Mouse (Mus musculus) midbrain, embryonic 11.5 days (tissue): Measurements from ENCODE around the gene Slc5a6. TPM values are rescaled to one million over a fixed set of nuclear protein-coding genes. Genes with fewer than 3 reads are reported as not detected.
A peak's percentile ranks its signal among the peaks of the same experiment; 100 is the strongest.

Source experiments
- ATAC-seq: fragments of 200-750 bp; cut with Nextera tagmentation; 2 replicates; pipeline ENCODE4 v1.8.0; 2017; ENCODE audit warnings: moderate TSS enrichment, moderate library complexity; ENCODE audit not compliant: low FRiP score
- DNase-seq: peaks from one replicate; pipeline ENCODE4 v3.0.0; 2015; ENCODE audit warnings: low spot score; ENCODE audit errors: missing footprints
- H3K27ac ChIP-seq: fragments of 300-500 bp; sonication (generic); 2 replicates; pipeline ENCODE4 v1.5.1; 2014; ENCODE audit warnings: low read depth, low read length
- H3K27me3 ChIP-seq: fragments of 300-500 bp; sonication (generic); 2 replicates; pipeline ENCODE4 v1.6.1; 2014; ENCODE audit warnings: mild to moderate bottlenecking, low read length, moderate library complexity, mixed read lengths; ENCODE audit not compliant: control insufficient read depth, insufficient read depth
- H3K36me3 ChIP-seq: fragments of 300-500 bp; sonication (generic); 2 replicates; pipeline ENCODE4 v1.6.1; 2014; ENCODE audit warnings: mild to moderate bottlenecking, low read length, moderate library complexity, mixed read lengths; ENCODE audit not compliant: control insufficient read depth, insufficient read depth
- H3K4me1 ChIP-seq: fragments of 300-500 bp; sonication (generic); 2 replicates; pipeline ENCODE4 v1.6.1; 2014; ENCODE audit warnings: low read length; ENCODE audit not compliant: control insufficient read depth, insufficient read depth
- H3K4me2 ChIP-seq: fragments of 300-500 bp; sonication (generic); 2 replicates; pipeline ENCODE4 v1.6.1; 2014; ENCODE audit warnings: mild to moderate bottlenecking, moderate library complexity
- H3K4me3 ChIP-seq: fragments of 300-500 bp; sonication (generic); 2 replicates; pipeline ENCODE4 v1.5.1; 2014; ENCODE audit warnings: low read depth, low read length
- H3K9ac ChIP-seq: fragments of 300-500 bp; sonication (generic); 2 replicates; pipeline ENCODE4 v1.6.1; 2014; ENCODE audit warnings: low read length
- H3K9me3 ChIP-seq: fragments of 300-500 bp; sonication (generic); 2 replicates; pipeline ENCODE4 v1.6.1; 2016; ENCODE audit warnings: low read length; ENCODE audit not compliant: control insufficient read depth
- WGBS: fragments of 180-500 bp; shearing (Covaris S2); extraction: QIAGEN DNeasy Blood & Tissue Kit; methylation state at CpG from one replicate; pipeline ENCODE4 v1.1.7; 2014; 5-methylcytosine and 5-hydroxymethylcytosine counted together
- polyA plus RNA-seq: library from polyadenylated mRNA; unstranded; fragments of >200 nt; fragmentation: Nextera tagmentation; extraction: Ambion mirVana; gene quantifications from 2 replicates; pipeline ENCODE4 v1.2.1, GENCODE M21; 2014

Gene Slc5a6
- polyA plus RNA-seq, 1 experiment from 2014 or later: 7.3 TPM

DNA sequence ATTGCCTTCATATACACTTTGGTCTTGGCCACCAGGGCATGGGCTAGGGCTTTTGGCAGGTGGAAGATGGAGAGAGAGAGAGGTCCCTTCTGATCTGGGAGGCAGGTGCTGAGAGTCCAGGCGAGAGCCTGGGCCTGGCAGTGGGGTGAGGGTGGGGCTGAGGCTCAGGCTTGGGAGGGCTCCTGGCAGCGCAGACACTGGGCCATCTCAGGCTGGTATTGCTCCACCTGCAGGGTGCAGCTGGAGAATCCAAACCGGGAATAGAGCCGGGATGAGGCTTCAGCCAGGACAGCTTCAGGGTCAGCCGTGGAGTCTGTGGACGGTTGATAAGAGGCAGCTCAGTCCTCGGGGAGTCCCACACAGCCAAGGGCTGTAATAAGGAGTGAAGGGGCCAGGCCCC lies 37.9 kb upstream of the Slc5a6 start:
- Histone ChIP-seq H3K4me3 (no peak overlapping the region), H3K4me1 (peaks cover 3% of the 10 kb centered on the region; the same call in 1 of the 2 replicates), H3K27me3 (peaks cover 13% of the 10 kb centered on the region), H3K27ac (no peak overlapping the region), H3K36me3 (no peaks in the 10 kb centered on the region), H3K9me3 (no peaks in the 10 kb centered on the region), H3K9ac (no peak overlapping the region), H3K4me2 (no peak overlapping the region)
- DNase-seq: no peak
- ATAC-seq: peak; percentile 14; the same call in 1 of the 2 replicates
- WGBS: 30% methylated on average over 7 of the region's 7 CpGs

DNA sequence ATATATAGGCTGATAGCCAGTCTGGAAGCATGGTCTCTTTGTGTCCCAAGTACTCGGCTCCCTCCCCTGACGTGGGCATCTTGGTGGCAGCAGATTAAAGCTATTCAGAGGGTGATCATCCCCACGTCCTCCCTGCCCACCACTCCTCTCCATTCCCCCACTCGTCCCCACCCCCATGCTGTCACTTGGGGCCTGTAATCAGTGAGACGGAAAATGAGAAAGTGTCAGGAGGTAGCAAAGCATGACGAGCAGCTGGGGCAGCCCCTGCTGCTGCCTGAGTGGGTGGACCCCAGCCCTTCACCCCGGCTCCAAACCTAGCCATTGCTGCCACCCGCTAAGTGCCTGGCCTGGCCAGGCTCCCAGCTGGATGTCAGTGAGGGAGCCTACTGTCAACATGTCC lies 35.2 kb upstream of the Slc5a6 start:
- Histone ChIP-seq H3K27ac (no peak overlapping the region), H3K4me1 (peaks cover 3% of the 10 kb centered on the region; the same call in 1 of the 2 replicates), H3K9me3 (no peaks in the 10 kb centered on the region), H3K4me3 (no peak overlapping the region), H3K27me3 (no peaks in the 10 kb centered on the region), H3K36me3 (0 out of 2 replicates have a peak, but pooled peaks cover 2% of the 10 kb centered on the region), H3K9ac (0 out of 2 replicates have a peak overlapping the region, but pooled peaks have one; percentile 14), H3K4me2 (no peak overlapping the region)
- peak; percentile 87 for DNase-seq
- WGBS: 9% methylated on average over 8 of the region's 8 CpGs
- ATAC-seq: peak; percentile 67

DNA sequence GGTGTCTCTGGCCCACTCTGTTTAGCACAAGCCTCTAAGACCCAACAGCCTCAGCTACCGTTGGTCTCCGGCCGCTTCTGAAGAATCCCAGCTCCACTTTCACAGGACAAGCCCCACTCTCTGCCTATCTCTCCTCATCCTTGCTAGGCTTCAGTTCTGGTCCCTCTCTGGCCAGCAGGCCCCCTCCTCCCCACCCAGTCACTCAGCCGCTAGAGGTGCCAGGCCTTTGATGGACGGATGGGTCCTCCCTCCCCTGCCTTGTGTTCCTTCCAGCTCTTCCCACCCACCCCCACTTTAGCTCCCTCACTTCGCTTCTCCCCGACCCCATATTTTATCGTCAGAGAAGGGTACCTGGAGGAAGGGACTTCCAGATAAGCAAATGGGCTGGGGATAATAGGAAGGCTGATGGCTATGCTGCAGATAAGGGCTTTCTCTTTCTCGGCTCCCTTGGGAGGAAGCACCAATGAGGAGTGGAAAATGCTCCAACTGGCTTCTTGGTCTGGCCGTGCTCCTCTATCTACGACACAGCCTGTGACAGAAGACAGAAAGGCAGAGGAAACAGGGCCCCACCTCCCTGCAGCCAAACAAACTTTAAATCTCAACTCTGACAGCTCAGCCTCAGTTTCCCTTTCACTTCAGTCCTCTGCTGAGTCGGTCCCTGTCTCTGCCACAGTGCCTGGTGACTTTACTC lies 34.4 kb upstream of the Slc5a6 start:
- H3K4me3 ChIP-seq: no peak overlapping the region
- peak overlapping the region; percentile 8; the same call in 1 of the 2 replicates for H3K4me2 ChIP-seq
- peaks cover 4% of the 10 kb centered on the region for H3K36me3 ChIP-seq
- peak; percentile 45; the same call in 1 of the 2 replicates for ATAC-seq
- no peaks in the 10 kb centered on the region for H3K27me3 ChIP-seq
- no peak for DNase-seq
- no peaks in the 10 kb centered on the region for H3K9me3 ChIP-seq
- H3K27ac ChIP-seq: peak overlapping the region; percentile 35; the same call in 1 of the 2 replicates
- WGBS: 36% methylated on average over 12 of the region's 12 CpGs
- H3K9ac ChIP-seq: no peak overlapping the region; the same call in 1 of the 2 replicates
- peaks cover 3% of the 10 kb centered on the region; the same call in 1 of the 2 replicates for H3K4me1 ChIP-seq

DNA sequence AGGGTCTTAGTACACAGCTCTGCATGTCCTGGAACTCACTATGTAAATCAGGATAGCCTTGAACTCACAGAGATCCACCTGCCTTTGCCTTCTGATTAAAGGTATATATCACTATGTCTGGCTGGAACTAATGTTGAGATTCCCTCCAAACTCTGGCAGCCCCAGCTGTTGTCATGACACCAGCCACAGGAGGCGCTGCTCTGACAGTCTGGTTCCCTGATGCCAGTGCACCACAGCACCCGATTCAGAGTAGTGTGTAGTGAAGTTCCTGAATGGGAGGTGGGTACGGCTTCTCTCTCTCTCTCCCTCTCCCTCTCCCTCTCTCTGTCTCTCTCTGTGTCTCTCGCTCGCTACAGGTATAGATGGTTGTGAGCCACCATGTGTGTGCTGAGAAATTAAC lies 33.6 kb upstream of the Slc5a6 start:
- no peak for ATAC-seq
- peak overlapping the region; percentile 35; the same call in 1 of the 2 replicates for H3K27ac ChIP-seq
- DNase-seq: peak; percentile 94
- WGBS: 6% methylated on average over 5 of the region's 5 CpGs
- peaks cover 10% of the 10 kb centered on the region for H3K36me3 ChIP-seq
- H3K9ac ChIP-seq: no peak overlapping the region
- H3K4me2 ChIP-seq: no peak overlapping the region; the same call in 1 of the 2 replicates
- H3K27me3 ChIP-seq: no peaks in the 10 kb centered on the region
- H3K9me3 ChIP-seq: no peaks in the 10 kb centered on the region
- no peak overlapping the region for H3K4me3 ChIP-seq
- H3K4me1 ChIP-seq: peaks cover 3% of the 10 kb centered on the region; the same call in 1 of the 2 replicates

DNA sequence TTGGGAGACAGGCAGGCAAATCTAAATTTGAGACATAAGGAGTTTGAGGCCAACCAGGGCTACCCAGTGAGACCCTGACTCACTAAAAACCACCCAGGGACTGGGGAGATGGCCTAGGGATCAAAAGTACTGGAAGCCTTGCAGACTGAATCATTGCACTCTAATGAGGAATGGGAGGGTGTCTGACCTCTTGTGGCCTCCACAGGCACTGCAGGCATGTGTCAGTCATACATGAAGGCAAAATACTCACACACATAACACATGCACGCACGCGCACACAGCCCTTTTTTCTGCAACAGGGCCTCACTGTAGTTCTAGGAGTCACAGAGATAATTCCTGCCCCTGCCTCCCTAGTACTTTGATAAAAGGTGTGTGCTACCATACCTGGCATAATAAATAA lies 32.7 kb upstream of the Slc5a6 start:
- Histone ChIP-seq H3K27me3 (no peaks in the 10 kb centered on the region), H3K4me3 (no peak overlapping the region), H3K27ac (no peak overlapping the region), H3K4me2 (no peak overlapping the region), H3K9ac (no peak overlapping the region), H3K36me3 (peaks cover 16% of the 10 kb centered on the region), H3K9me3 (no peaks in the 10 kb centered on the region), H3K4me1 (peaks cover 3% of the 10 kb centered on the region; the same call in 1 of the 2 replicates)
- ATAC-seq (no peak), DNase-seq (peak; percentile 88)
- 79% methylated on average over 3 of the region's 3 CpGs for WGBS

DNA sequence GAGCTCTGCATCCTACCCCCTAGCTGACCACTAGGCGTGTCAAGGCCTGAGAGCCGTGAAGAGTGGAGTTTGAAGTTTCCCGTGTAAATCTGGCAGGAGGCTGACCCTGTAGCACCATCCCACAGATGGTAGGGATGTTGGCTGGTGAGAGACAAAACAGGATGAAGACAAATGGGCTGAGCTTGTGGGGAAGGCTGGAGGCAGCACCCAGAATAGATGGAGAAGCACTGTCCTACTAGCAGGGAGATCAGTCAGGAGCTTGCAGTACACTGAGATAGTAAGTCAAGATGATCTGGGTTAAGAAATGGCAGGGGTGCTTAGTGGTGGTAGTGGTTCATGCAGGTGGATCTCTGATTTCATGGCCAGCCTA lies 32.1 kb upstream of the Slc5a6 start:
- ATAC-seq (no peak), DNase-seq (no peak)
- Histone ChIP-seq H3K4me2 (no peak overlapping the region), H3K27ac (no peak overlapping the region), H3K9me3 (no peaks in the 10 kb centered on the region), H3K4me1 (peaks cover 3% of the 10 kb centered on the region; the same call in 1 of the 2 replicates), H3K9ac (no peak overlapping the region), H3K36me3 (peaks cover 19% of the 10 kb centered on the region), H3K27me3 (no peaks in the 10 kb centered on the region), H3K4me3 (no peak overlapping the region)
- 74% methylated on average over 3 of the region's 3 CpGs for WGBS

DNA sequence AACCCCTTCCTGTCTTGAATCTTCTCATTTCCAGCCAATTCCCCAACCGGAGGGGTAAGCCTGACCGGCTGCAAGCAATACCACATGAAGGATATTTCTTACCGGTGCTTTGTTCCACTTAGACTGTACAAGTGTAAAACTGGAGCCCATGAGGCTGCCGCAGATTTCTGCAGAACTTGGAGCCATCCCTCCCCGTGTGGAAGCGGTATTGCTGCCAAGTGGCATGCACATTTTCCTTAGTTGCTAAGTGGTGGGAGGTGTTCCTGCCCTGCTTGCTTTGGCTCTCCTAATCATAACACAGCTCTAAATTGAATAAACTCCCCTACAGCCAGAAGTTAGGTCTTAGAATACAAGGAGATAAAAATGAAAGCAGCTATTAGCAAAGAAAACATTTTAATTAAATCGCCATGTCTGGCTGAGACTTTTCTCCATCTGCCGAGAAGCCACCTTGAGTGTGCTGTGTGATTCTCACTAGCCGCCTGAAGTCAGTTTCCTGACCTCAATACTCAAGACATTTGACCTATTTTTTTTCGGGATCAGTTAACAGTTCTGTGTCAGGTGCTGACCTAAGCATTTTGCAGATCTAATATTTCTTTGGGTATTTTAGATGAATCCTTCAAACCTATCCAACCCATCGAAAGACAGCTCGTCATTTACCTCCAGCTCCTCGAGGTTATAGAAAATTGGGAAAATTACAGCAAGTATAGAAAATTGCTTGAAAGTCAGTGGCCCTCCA lies 31.5 kb upstream of the Slc5a6 start:
- Histone ChIP-seq H3K36me3 (peaks cover 23% of the 10 kb centered on the region), H3K9me3 (no peaks in the 10 kb centered on the region), H3K27ac (no peak overlapping the region), H3K4me2 (no peak overlapping the region), H3K9ac (no peak overlapping the region), H3K4me1 (peaks cover 3% of the 10 kb centered on the region; the same call in 1 of the 2 replicates), H3K4me3 (no peak overlapping the region), H3K27me3 (no peaks in the 10 kb centered on the region)
- WGBS: 87% methylated on average over 13 of the region's 13 CpGs
- no peak for DNase-seq
- no peak for ATAC-seq

DNA sequence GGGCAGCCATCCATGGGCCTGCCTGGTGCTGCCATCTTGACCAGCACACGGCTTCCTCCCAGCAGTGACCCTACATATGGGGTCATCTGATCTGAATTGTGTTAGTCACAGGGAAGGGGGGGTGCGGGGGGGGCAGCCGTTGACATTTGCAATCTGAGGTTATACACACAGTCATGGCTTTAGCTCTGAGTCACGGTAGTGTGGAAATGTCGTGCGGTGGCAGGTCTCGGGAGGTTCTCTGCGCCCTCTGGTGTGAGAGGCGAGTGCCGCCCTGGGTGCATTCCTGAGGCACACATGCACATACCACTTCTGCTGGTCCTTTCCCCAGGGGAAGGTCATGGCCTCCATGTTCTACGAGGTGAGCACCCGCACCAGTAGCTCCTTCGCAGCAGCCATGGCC lies 27.6 kb upstream of the Slc5a6 start:
- Histone ChIP-seq H3K27me3 (no peaks in the 10 kb centered on the region), H3K4me1 (no peaks in the 10 kb centered on the region), H3K36me3 (peaks cover 47% of the 10 kb centered on the region), H3K9me3 (no peaks in the 10 kb centered on the region), H3K4me2 (no peak overlapping the region), H3K9ac (no peak overlapping the region), H3K27ac (no peak overlapping the region), H3K4me3 (no peak overlapping the region)
- DNase-seq: no peak
- no peak for ATAC-seq
- WGBS: 92% methylated on average over 13 of the region's 13 CpGs

DNA sequence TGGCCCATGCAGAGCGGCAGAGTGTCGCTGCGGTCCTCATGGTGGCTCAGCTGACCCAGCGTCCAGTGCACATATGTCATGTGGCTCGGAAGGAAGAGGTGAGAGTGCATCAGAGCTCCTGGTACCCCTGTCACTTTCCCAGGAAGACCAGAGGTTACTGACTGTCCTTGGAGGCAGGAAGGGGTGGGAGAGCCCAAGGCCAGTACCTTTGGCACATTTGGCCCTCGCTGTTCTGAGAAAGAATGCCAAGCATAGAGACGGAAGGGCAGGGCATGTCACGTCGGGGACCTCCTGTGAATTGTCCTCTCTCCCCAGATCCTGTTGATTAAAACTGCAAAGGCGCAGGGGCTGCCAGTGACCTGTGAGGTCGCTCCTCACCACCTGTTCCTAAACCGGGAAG lies 24.5 kb upstream of the Slc5a6 start:
- no peak overlapping the region for H3K4me3 ChIP-seq
- no peaks in the 10 kb centered on the region for H3K9me3 ChIP-seq
- H3K27me3 ChIP-seq: no peaks in the 10 kb centered on the region
- ATAC-seq (no peak), DNase-seq (no peak)
- WGBS: 93% methylated on average over 12 of the region's 12 CpGs
- no peak overlapping the region for H3K27ac ChIP-seq
- no peak overlapping the region for H3K9ac ChIP-seq
- H3K4me2 ChIP-seq: no peak overlapping the region
- peaks cover 56% of the 10 kb centered on the region for H3K36me3 ChIP-seq
- no peaks in the 10 kb centered on the region for H3K4me1 ChIP-seq
